Mouse (Mus musculus) 416B (cell line): Measurements from ENCODE around the gene Ddb1.

Experiments used
- DNase-seq: peaks from one replicate; pipeline ENCODE4 v3.0.0; 2011; ENCODE audit warnings: low read depth

Gene Ddb1

DNA sequence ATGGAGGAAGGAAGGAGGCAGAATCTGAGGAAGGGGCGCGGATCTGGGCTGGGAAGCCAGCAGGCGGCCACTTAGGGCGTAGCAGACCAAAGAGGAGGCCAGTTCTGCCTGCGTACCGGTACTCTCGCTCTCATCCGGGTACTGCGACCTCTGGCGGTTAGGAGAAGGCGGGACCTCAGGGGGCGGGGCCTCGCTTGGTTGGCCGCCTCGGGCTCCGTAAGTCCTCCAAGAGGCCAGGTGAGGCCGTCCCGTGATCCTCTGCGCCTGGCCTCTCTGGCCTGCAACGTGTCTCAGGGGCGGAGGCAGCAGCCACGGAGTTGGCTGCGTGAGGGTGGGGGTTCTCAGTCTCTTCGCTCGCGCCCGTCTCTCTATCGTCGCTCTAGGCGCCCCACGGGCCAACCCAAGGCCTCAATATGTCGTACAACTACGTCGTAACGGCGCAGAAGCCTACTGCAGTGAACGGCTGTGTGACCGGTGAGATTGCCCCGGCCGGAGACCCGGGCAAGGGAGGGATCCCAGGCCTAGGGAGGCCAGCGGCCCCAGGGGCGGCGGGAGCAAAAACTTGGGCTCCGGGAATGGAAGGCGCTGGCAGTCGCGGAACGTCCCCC is at the start of gene Ddb1, which contains the start of gene Tkfc:
Ddb1 (plus strand) TSS at position 35 of the 608 bp plus-strand sequence.
Tkfc (minus strand) TSS at position 362 of the 608 bp plus-strand sequence.
- peak; percentile 98 for DNase-seq

GRCm38 (mm10) chr19:10555624-10556510 is 49.3 kb upstream of the Ddb1 start, which contains the start of gene Tmem216:
TSS of gene Tmem216 (minus strand) at chr19:10556238.
- peak; percentile 80 for DNase-seq

- no peak for DNase-seq
Observed at GRCm38 (mm10) chr19:10557001-10557400, 48.1 kb upstream of the Ddb1 start.

DNA sequence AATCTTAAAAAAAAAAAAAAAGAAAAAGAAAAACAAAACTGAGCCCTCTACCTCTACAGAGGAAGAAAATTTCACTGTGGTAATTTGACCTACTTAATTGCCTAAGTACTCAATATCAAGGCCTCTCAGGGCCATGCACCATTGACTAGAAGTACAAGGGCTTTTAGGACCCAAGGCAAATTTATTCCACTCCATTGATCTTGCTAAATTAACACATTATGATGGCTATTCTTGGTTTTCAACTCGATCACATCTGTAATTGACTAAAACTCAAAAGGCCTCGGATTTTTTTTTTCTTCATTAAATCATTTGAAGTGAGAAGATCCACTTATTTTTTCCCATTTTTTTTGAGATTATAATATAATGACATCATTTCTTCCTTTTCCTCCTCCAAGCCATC is 47.7 kb upstream of the Ddb1 start:
- DNase-seq = no peak

DNA sequence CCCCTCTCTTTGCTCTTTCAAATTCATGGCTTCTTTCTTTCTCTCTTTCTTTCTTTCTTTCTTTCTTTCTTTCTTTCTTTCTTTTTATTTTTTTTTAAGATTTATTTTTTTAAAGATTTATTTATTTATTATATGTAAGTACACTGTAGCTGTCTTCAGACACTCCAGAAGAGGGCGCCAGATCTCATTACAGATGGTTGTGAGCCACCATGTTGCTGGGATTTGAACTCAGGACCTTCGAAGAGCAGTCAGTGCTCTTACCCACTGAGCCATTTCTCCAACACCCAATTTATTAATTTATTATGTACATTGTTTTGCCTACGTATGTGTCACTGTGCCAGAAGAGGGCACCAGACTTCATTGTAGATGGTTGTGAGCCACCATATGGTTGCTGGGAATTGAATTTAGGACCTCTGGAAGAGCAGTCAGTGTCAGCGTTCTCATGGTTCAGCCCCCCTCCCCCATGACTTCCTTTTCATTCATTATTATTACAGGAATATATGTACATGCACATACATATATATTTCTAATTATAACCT is 47.2 kb upstream of the Ddb1 start:
- DNase-seq = peak; percentile 60

DNA sequence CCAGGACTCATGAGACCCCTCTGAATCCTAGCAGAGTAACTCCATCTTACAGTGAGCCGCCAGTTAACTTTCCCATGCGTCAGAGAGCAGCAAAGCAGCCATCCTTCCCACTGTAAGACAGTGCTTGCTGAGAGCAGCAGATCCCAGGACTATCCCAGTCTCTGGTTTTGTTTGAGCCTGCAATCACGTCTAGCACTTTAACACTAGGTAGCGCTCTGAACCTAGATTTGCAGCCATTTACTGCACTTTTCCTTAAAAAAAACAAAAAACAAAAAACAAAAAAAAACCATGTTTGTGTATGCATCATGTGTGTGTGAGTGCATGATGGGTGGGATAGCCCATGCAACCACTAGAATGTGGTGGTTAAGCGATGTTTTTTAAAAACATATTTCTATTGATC is 45.0 kb upstream of the Ddb1 start:
- DNase-seq = peak; percentile 56

- DNase-seq = peak; percentile 64
Observed at GRCm38 (mm10) chr19:10561558-10562314, 43.4 kb upstream of the Ddb1 start.

GRCm38 (mm10) chr19:10562351-10562750 is 42.8 kb upstream of the Ddb1 start:
- no peak for DNase-seq

- DNase-seq = no peak
Observed at GRCm38 (mm10) chr19:10564278-10564677, 40.8 kb upstream of the Ddb1 start.

GRCm38 (mm10) chr19:10565217-10565616 is 39.9 kb upstream of the Ddb1 start:
- DNase-seq = peak; percentile 37

DNA sequence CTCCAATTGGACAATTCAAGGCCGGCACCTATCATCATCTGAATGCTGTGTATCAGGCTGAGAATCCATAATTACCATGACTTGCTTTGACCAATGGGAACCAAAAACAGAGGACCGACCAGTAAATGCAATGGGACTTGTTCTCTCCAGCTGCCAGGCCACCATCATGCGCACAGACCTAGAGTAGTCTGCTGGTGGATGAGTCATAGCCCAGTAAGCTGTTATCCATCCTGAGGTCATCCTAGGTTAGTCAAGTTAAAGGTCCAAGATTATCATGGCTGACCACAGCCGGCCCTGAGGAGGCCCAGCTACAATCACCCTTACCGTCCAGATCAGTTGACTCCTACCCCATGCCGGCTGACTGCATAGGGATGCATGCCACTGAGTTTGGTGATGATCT is 35.5 kb upstream of the Ddb1 start:
- DNase-seq = peak; percentile 39

DNA sequence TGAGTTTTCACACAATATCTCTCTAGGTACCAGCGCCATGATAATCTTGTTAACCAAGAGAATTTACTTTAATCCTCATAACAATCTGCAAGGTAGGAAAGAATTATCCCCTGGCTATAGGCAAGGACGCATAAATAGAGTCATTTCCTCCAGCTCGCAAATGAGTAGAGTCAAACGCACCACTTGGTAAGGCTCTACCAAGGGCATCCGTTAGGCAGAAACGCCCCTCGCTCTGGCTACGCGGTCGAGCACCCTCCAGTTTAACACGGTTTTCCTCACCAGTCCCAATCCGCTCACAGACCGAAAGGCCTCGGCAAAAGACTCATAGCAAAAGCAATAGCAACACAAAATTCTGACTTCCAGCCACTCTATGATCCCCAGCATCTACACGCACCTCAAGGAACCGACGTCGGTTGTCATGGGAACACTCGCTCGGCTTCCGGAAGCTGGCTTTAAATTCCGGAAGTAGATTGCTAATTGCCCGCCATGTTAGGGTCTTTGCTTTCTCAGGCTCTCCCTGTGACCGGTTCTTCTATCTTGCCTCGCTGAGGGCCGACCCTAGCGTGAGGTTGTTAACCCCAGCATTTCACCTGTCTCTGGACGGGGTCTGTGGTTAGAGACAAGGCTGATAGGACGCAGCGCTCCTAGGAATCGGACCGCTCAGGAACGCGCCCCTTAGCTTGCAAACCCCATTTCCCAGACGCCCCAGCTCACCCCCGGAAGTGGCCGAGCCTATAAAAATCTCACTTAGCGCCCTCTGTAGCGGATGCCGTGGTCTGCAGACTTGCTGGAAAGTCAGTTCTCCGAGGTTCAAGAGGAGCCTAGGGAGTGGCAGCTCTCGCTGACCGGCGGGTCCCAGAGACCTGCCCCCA is 28.2 kb upstream of the Ddb1 start, which contains the start of the genes Cyb561a3 and Tmem138:
Cyb561a3 (plus strand) TSS at position 483 of the 872 bp plus-strand sequence.
Tmem138 (minus strand) TSS at position 673 of the 872 bp plus-strand sequence.
- peak; percentile 98 for DNase-seq

- DNase-seq = no peak
Observed at GRCm38 (mm10) chr19:10580102-10580501, 25.0 kb upstream of the Ddb1 start.

- no peak for DNase-seq
Observed at GRCm38 (mm10) chr19:10580761-10581160, 24.4 kb upstream of the Ddb1 start.

DNA sequence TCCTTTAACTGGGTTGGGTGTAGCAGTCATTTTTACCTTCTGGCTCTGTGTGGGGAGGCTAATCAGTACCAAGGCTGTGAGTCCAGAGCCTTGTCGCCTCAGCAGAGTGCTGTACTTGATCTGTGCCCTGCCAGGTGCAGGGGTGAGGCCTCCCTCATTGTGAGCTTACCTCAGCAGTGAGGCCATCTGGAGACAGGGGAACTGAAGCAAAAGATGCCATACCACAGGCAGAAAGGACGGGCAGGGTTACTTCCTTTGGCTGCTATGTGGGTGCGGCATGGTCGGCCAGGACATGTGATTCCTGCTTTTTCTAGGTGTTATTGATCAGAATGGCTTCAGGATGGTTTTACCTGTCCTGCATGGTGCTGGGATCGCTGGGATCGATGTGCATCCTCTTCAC is 23.1 kb upstream of the Ddb1 start:
- no peak for DNase-seq

- DNase-seq = no peak
Observed at GRCm38 (mm10) chr19:10583550-10584146, 21.5 kb upstream of the Ddb1 start.

GRCm38 (mm10) chr19:10585112-10585511 is 20.0 kb upstream of the Ddb1 start:
- no peak for DNase-seq

GRCm38 (mm10) chr19:10587231-10587630 is 17.9 kb upstream of the Ddb1 start:
- DNase-seq = peak; percentile 78

- peak; percentile 81 for DNase-seq
Observed at GRCm38 (mm10) chr19:10589127-10589857, 15.8 kb upstream of the Ddb1 start.

DNA sequence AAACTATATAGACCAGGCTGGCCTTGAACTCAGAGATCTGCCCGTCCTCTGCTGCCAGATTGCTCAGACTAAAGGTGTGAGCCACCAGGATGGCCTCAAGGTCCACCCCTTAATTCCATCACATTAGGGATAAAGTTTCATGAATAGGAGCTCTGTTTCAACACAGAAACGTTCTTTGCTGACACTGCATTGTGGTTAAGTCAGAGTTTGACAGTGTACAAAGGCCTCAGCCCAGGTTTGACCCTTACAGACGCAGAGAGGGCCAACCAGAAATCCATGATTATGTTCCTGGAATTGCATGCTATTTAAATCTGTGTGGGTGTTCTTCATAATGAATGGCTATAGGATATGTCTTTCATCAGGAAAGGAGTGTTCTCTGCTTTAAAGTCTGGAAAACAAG is 14.8 kb upstream of the Ddb1 start:
- no peak for DNase-seq
